Mouse (Mus musculus) midbrain, postnatal 0 days (tissue): ENCODE data around the gene Myo9b. TPM values are rescaled to one million over a fixed set of nuclear protein-coding genes. Genes with fewer than 3 reads are reported as not detected.
A peak's percentile ranks its signal among the peaks of the same experiment; 100 is the strongest.

Experiments
- ATAC-seq: fragments of 200-750 bp; cut with Nextera tagmentation; 2 replicates; pipeline ENCODE4 v1.8.0; 2017; ENCODE audit warnings: moderate number of reproducible peaks, mild to moderate bottlenecking, moderate TSS enrichment, moderate library complexity; ENCODE audit not compliant: low FRiP score
- DNase-seq: peaks from one replicate; pipeline ENCODE4 v3.0.0-alpha.2; 2015; ENCODE audit warnings: low spot score
- H3K27ac ChIP-seq: fragments of 300-500 bp; sonication (generic); 2 replicates; pipeline ENCODE4 v1.5.1; 2014; ENCODE audit warnings: low read depth, mild to moderate bottlenecking, low read length, mixed read lengths
- H3K27me3 ChIP-seq: fragments of 300-500 bp; sonication (generic); 2 replicates; pipeline ENCODE4 v1.6.1; 2014; ENCODE audit warnings: low read length, control low read depth, mixed read lengths; ENCODE audit not compliant: insufficient read depth
- H3K36me3 ChIP-seq: fragments of 300-500 bp; sonication (generic); 2 replicates; pipeline ENCODE4 v1.6.1; 2014; ENCODE audit warnings: low read length, control low read depth, mixed read lengths; ENCODE audit not compliant: insufficient read depth
- H3K4me1 ChIP-seq: fragments of 300-500 bp; sonication (generic); 2 replicates; pipeline ENCODE4 v1.6.1; 2014; ENCODE audit warnings: mild to moderate bottlenecking, control low read depth, antibody characterized with exemption, low read length, mixed read lengths; ENCODE audit not compliant: insufficient read depth
- H3K4me2 ChIP-seq: fragments of 300-500 bp; sonication (generic); 2 replicates; pipeline ENCODE4 v1.6.1; 2014; ENCODE audit warnings: low read depth, mild to moderate bottlenecking, low read length, mixed read lengths; ENCODE audit not compliant: poor library complexity, severe bottlenecking
- H3K4me3 ChIP-seq: fragments of 300-500 bp; sonication (generic); 2 replicates; pipeline ENCODE4 v1.5.1; 2014; ENCODE audit warnings: low read depth, mild to moderate bottlenecking, low read length, moderate library complexity
- H3K9ac ChIP-seq: fragments of 300-500 bp; sonication (generic); replicated peaks from 2 replicates; pipeline ENCODE4 v1.6.1; 2014; ENCODE audit warnings: mild to moderate bottlenecking, low read length, moderate library complexity, mixed read lengths; ENCODE audit not compliant: poor library complexity, severe bottlenecking
- H3K9me3 ChIP-seq: fragments of 300-500 bp; sonication (generic); 2 replicates; pipeline ENCODE4 v1.6.1; 2016; ENCODE audit warnings: low read length, control low read depth
- CTCF ChIP-seq: IDR thresholded peaks from 2 replicates; pipeline ENCODE4 v1.5.1; 2016; ENCODE audit warnings: antibody characterized with exemption, mild to moderate bottlenecking
- WGBS: fragments of 180-500 bp; shearing (Covaris S2); extraction: QIAGEN DNeasy Blood & Tissue Kit; methylation state at CpG from one replicate; pipeline ENCODE4 v1.1.7; 2014; 5-methylcytosine and 5-hydroxymethylcytosine counted together
- polyA plus RNA-seq: library from polyadenylated mRNA; unstranded; fragments of >200 nt; fragmentation: Nextera tagmentation; extraction: Ambion mirVana; gene quantifications from 2 replicates; pipeline ENCODE4 v1.2.1, GENCODE M21; 2015
- total RNA-seq: library from RNA; depleted of rRNA; stranded (reverse); fragments of >200 nt; gene quantifications from 2 replicates; pipeline ENCODE4 v1.2.3, GENCODE M21; 2014; rRNA removed

Gene Myo9b
- total and polyA plus RNA-seq, 2 experiments from 2014 or later = 7.6 to 32.3 TPM

DNA sequence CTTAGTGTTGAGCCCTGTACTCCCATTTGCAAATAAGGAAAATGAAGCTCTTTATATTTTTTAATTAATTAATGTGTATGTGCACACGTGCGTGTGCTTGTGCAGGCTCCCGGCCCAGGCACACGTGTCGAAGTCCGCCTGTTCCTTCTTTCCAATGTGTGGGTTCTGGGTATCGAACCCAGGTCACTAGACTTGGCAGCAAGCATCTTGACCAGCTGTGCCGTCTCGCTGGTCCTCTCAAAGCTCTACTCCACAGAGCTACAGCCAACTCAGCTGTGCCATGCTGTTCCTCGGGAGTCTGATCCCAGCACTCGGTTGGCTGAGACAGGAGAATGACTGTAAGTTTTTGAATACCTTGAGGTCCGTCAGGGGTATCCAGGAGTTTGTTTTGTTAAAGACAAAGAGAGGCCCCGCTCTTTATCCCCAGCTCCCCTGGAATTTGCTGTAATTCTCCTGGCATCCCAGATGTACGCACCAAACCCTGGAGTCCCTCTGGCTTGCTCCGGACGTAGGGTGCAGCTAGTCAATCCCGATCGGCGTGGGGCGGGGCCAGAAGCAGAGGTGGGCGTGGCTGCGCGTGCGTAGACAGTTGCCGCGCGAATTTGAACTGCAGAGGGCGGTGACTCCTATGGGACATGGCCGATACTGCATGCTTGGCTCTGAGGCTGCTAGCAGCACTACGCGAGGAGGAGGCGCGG is 133.0 kb downstream of the Myo9b start, which contains the start of gene Ankle1:
Gene Ankle1, plus strand, starts transcription at position 610 of the 698 bp plus-strand sequence.
- H3K4me1 ChIP-seq = no peaks in the 10 kb centered on the region
- no peak within 1 kb of the TSS for H3K27ac ChIP-seq
- ATAC-seq = peak; percentile 91
- WGBS = 16% methylated on average over 33 of the region's 33 CpGs
- peak; percentile 72 for TF ChIP-seq CTCF
- H3K36me3 ChIP-seq = no peaks in the 10 kb centered on the region
- H3K4me2 ChIP-seq = peak within 1 kb of the TSS; percentile 90
- peak; percentile 91 for DNase-seq
- peak within 1 kb of the TSS; percentile 36 for H3K4me3 ChIP-seq
- no peak within 1 kb of the TSS for H3K9ac ChIP-seq
- H3K9me3 ChIP-seq = no peaks in the 10 kb centered on the region
- no peaks in the 10 kb centered on the region for H3K27me3 ChIP-seq

GRCm38 (mm10) chr8:71406099-71407015 is 133.8 kb downstream of the Myo9b start:
- no peaks in the 10 kb centered on the region for H3K27me3 ChIP-seq
- ATAC-seq (0 out of 2 replicates have a peak, but pooled peaks have one; percentile 1), DNase-seq (peak; percentile 12)
- H3K9ac ChIP-seq = no peak overlapping the region
- H3K27ac ChIP-seq = no peak overlapping the region
- H3K4me1 ChIP-seq = no peaks in the 10 kb centered on the region
- TF ChIP-seq CTCF = peak; percentile 57
- peak overlapping the region; percentile 36 for H3K4me3 ChIP-seq
- peak overlapping the region; percentile 90 for H3K4me2 ChIP-seq
- H3K9me3 ChIP-seq = no peaks in the 10 kb centered on the region
- under 1% methylated on average over 55 of the region's 55 CpGs for WGBS
- H3K36me3 ChIP-seq = no peaks in the 10 kb centered on the region

GRCm38 (mm10) chr8:71407441-71407840 is 134.9 kb downstream of the Myo9b start:
- Histone ChIP-seq H3K9me3 (no peaks in the 10 kb centered on the region), H3K4me2 (no peak overlapping the region), H3K4me1 (no peaks in the 10 kb centered on the region), H3K9ac (no peak overlapping the region), H3K27me3 (no peaks in the 10 kb centered on the region), H3K27ac (no peak overlapping the region), H3K4me3 (no peak overlapping the region), H3K36me3 (no peaks in the 10 kb centered on the region)
- DNase-seq = no peak
- 94% methylated on average over 14 of the region's 14 CpGs for WGBS
- ATAC-seq = no peak
- TF ChIP-seq CTCF = no peak

DNA sequence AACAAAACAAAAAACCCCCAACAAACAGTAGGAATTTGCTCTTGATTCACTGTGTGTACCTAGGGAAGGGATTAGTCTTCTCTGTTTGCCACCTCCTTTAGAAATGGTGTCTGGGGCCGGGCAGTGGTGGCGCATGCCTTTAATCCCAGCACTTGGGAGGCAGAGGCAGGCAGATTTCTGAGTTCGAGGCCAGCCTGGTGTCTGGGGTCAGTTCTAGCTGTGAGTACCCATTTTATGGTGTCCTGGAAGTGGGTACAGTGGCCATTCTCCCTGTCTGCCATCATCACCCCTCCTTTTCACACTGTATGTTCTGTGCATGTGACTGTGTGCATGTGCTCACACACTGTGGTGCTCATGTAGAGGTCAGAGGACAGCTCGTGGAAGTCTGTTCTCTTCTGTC is 135.7 kb downstream of the Myo9b start:
- 96% methylated on average over 4 of the region's 4 CpGs for WGBS
- Histone ChIP-seq H3K27ac (no peak overlapping the region), H3K4me3 (no peak overlapping the region), H3K9ac (no peak overlapping the region), H3K27me3 (no peaks in the 10 kb centered on the region), H3K9me3 (no peaks in the 10 kb centered on the region), H3K4me2 (no peak overlapping the region), H3K4me1 (no peaks in the 10 kb centered on the region), H3K36me3 (no peaks in the 10 kb centered on the region)
- DNase-seq (no peak), ATAC-seq (no peak)
- TF ChIP-seq CTCF = no peak

Other genes with a start within 250 kb of the Myo9b start
- 26.2 and 27.8 TPM in 2 replicates for gene Haus8, start 220 bp downstream of the Myo9b start, total RNA-seq
- gene Haus8, start 220 bp downstream of the Myo9b start, polyA plus RNA-seq = 46.2 and 49.6 TPM in 2 replicates
- gene Use1, start 94.1 kb downstream of the Myo9b start, total RNA-seq = 131 and 140 TPM in 2 replicates
- gene Use1, start 94.1 kb downstream of the Myo9b start, polyA plus RNA-seq = 132 and 136 TPM in 2 replicates
- 9.4 and 10.5 TPM in 2 replicates for gene Ocel1, start 98.6 kb downstream of the Myo9b start, total RNA-seq
- gene Ocel1, start 98.6 kb downstream of the Myo9b start, polyA plus RNA-seq = 5.4 and 5.5 TPM in 2 replicates
- 95.6 and 106 TPM in 2 replicates for gene Nr2f6, start 109.2 kb downstream of the Myo9b start, total RNA-seq
- gene Nr2f6, start 109.2 kb downstream of the Myo9b start, polyA plus RNA-seq = 31.1 and 32.9 TPM in 2 replicates
- gene Ushbp1, start 123.1 kb downstream of the Myo9b start, total RNA-seq = 3.0 and 4.4 TPM in 2 replicates
- gene Ushbp1, start 123.1 kb downstream of the Myo9b start, polyA plus RNA-seq = 3.9 and 4.3 TPM in 2 replicates
- 78.1 and 124 TPM in 2 replicates for gene Babam1, start 124.1 kb downstream of the Myo9b start, total RNA-seq
- 90.2 and 98.4 TPM in 2 replicates for gene Babam1, start 124.1 kb downstream of the Myo9b start, polyA plus RNA-seq
- 1.2 and 2.2 TPM in 2 replicates for gene Ankle1, start 133.3 kb downstream of the Myo9b start, total RNA-seq
- gene Ankle1, start 133.3 kb downstream of the Myo9b start, polyA plus RNA-seq = 1.1 and 1.2 TPM in 2 replicates
- 289 and 323 TPM in 2 replicates for gene Abhd8, start 190.9 kb downstream of the Myo9b start, total RNA-seq
- gene Abhd8, start 190.9 kb downstream of the Myo9b start, polyA plus RNA-seq = 205 and 213 TPM in 2 replicates
- 105 and 119 TPM in 2 replicates for gene Mrpl34, start 192.2 kb downstream of the Myo9b start, total RNA-seq
- gene Mrpl34, start 192.2 kb downstream of the Myo9b start, polyA plus RNA-seq = 163 and 165 TPM in 2 replicates
- 187 and 211 TPM in 2 replicates for gene Dda1, start 196.5 kb downstream of the Myo9b start, total RNA-seq
- 267 and 269 TPM in 2 replicates for gene Dda1, start 196.5 kb downstream of the Myo9b start, polyA plus RNA-seq
- gene Ano8, start 213.2 kb downstream of the Myo9b start, total RNA-seq = 81.6 and 82.2 TPM in 2 replicates
- gene Ano8, start 213.2 kb downstream of the Myo9b start, polyA plus RNA-seq = 5.4 and 5.6 TPM in 2 replicates
- 28.0 and 31.5 TPM in 2 replicates for gene Gtpbp3, start 215.4 kb downstream of the Myo9b start, total RNA-seq
- gene Gtpbp3, start 215.4 kb downstream of the Myo9b start, polyA plus RNA-seq = 11.4 and 11.5 TPM in 2 replicates
- gene Plvap, start 239.0 kb downstream of the Myo9b start, total RNA-seq = 4.8 and 7.6 TPM in 2 replicates
- gene Plvap, start 239.0 kb downstream of the Myo9b start, polyA plus RNA-seq = 9.0 and 10.4 TPM in 2 replicates